Mouse (Mus musculus): ENCODE measurements around the gene Tnnt3.

Gene Tnnt3

GRCm38 (mm10) chr7:142498575-142498974 is at the start of gene Tnnt3:
Gene Tnnt3 (plus strand): TSS chr7:142498836.
- DNase-seq (ENCODE audit: low read depth, low spot score) = no peak

- no peak for DNase-seq (ENCODE audit: low read depth, low spot score)
Measured at GRCm38 (mm10) chr7:142449038-142449617, 49.5 kb upstream of the Tnnt3 start.

DNA sequence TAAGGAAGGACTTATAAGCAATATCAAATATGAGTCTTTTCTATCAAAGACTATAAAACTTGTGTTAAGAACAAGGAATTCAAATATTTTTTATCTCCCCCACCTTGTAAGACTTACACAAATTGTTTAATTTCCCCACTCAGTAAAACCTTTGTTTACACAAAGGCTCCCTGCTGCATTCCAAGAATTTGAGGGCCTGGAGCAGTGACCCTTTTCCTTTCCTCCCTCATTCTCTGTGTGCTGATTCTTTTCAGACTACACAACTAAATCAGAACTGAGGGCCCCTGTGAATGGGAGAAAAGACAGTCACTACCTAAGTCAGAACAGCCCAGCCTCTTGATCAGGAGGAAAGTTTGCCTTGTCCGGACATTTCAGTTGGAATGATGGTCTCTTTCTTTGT is 43.9 kb upstream of the Tnnt3 start:
- no peak for DNase-seq (ENCODE audit: low read depth, low spot score)

DNA sequence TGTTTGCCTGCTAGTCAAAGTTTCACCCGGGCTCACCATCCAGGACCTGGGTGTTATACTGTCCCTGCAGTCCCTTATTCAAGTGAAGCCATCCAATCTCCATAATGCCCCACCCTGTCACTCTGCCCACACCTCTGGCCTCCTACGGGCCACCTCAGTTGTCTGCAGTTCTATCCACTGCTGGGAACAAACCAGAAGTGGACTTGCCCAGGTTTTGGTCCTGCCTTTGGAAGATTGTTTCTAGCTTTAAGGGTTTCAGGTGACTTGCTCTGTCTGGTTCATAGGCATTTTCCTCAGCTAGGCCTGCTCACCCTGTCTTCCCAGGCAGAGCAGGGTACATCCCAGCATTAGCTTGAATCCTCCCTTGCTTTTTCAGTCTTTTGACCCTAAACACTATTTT is 43.4 kb upstream of the Tnnt3 start:
- DNase-seq (ENCODE audit: low read depth, low spot score) = no peak

GRCm38 (mm10) chr7:142456806-142457205 is 41.8 kb upstream of the Tnnt3 start:
- DNase-seq (ENCODE audit: low read depth, low spot score) = no peak

GRCm38 (mm10) chr7:142457227-142457811 is 41.3 kb upstream of the Tnnt3 start:
- no peak for DNase-seq (ENCODE audit: low read depth, low spot score)

GRCm38 (mm10) chr7:142458026-142458425 is 40.6 kb upstream of the Tnnt3 start:
- no peak for DNase-seq (ENCODE audit: low read depth, low spot score)

- no peak for DNase-seq (ENCODE audit: low read depth, low spot score)
Measured at GRCm38 (mm10) chr7:142458676-142459298, 39.8 kb upstream of the Tnnt3 start.

- no peak for DNase-seq (ENCODE audit: low read depth, low spot score)
Measured at GRCm38 (mm10) chr7:142459299-142459691, 39.3 kb upstream of the Tnnt3 start.

GRCm38 (mm10) chr7:142460636-142461077 is 38.0 kb upstream of the Tnnt3 start, which contains the start of gene Lsp1:
Gene Lsp1 (plus strand): TSS chr7:142460809.
- no peak for DNase-seq (ENCODE audit: low read depth, low spot score)

DNA sequence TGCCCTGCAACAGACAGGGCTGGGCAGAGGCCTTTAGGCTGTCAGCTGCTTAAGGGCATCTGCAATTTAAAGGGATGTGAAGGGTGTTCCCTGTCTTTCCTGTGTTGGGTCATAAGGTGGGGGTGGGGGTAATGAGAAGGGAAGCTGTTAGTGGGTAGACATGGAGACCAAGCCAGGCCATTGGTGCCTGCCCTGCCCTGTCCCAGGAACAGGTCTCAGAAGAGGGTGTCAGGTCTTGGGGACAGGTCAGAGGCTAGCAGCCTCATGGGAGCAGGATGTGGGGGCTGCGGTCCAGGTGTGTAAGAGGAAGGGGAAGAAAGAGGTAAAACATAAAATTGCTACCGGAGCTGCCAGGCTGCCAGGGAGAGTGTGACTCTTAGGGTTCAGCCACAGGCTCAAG is 37.2 kb upstream of the Tnnt3 start:
- no peak for DNase-seq (ENCODE audit: low read depth, low spot score)

DNA sequence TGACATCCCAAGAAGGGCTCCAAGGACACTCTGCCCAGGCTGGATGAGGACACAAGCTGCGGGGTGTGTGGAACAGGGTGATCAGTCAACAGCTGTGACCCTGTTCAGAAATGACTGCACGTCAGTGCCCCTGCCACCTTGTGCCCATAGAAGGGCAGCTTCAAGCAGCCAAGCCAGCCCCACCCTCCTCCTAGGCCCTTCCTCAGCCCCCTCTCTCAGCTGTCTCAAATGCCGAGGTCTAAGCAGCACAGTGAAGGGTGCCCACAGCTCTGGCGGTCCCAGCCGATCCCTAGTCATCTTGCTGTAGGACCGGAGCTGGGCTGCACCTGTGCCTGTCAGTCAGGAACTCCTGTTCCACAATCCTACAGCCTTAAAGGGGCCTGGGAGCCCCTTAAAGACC is 36.4 kb upstream of the Tnnt3 start:
- DNase-seq (ENCODE audit: low read depth, low spot score) = no peak

- no peak for DNase-seq (ENCODE audit: low read depth, low spot score)
Measured at GRCm38 (mm10) chr7:142462594-142463078, 36.0 kb upstream of the Tnnt3 start.

GRCm38 (mm10) chr7:142470171-142470691 is 28.4 kb upstream of the Tnnt3 start:
- no peak for DNase-seq (ENCODE audit: low read depth, low spot score)

DNA sequence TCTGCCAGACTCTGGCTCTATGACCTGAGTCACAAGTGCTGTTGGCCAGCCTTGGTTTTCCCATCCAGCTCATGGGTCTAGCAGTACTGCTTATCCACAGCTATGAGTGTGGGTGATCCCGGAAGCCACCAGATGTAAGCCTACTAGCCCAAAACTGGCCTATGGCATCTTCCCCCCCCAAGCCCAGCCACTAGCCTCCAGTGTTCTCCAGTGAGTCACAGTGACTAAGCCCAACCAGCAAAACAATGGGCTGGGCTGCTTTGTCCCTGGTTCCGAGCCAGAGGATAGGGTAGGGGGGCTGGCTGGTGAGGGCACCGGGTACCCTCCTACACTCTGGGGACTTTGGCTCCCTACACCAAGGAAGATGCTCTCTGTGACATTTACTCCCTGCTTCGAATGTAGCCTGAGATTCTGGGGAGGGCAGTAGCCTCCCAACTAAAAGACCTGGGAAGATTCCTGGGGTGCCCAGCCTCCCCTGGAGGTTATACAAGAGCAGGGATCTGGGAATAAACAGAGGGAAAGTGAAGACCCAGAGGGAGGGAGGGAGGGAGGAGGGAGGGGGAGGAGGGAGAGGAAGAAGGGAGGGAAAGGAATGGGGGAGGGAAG is 27.7 kb upstream of the Tnnt3 start:
- peak; percentile 29 for DNase-seq (ENCODE audit: low read depth, low spot score)

DNA sequence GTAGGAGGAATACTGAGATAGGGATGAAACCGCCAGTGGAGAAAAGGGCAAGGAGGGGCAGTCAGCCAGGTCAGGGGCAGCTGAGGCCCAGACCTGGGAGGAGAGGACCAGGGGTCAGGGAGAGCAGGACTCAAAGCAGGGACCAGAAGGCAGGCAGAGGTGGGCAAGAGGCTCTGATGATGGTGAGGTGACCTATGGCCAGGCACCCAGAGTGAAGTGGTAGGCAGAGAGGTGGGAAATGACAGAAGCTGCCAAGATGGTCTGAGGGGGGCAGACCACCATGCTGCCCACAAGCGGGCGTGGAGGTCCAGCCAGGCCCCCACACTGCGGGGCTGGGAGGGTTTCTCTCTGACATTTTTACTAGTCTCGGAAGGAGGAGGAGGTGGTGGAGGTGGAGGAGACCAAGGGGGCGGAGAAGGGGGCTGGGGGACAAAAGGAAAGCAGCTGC is 27.2 kb upstream of the Tnnt3 start:
- DNase-seq (ENCODE audit: low read depth, low spot score) = no peak

- DNase-seq (ENCODE audit: low read depth, low spot score) = no peak
Measured at GRCm38 (mm10) chr7:142471884-142472570, 26.6 kb upstream of the Tnnt3 start.

GRCm38 (mm10) chr7:142472936-142473335 is 25.7 kb upstream of the Tnnt3 start:
- no peak for DNase-seq (ENCODE audit: low read depth, low spot score)

- no peak for DNase-seq (ENCODE audit: low read depth, low spot score)
Measured at GRCm38 (mm10) chr7:142473476-142473875, 25.2 kb upstream of the Tnnt3 start.

GRCm38 (mm10) chr7:142474799-142475198 is 23.8 kb upstream of the Tnnt3 start:
- no peak for DNase-seq (ENCODE audit: low read depth, low spot score)

- DNase-seq (ENCODE audit: low read depth, low spot score) = no peak
Measured at GRCm38 (mm10) chr7:142475641-142476040, 23.0 kb upstream of the Tnnt3 start.

GRCm38 (mm10) chr7:142476271-142476670 is 22.4 kb upstream of the Tnnt3 start:
- no peak for DNase-seq (ENCODE audit: low read depth, low spot score)
